Mouse (Mus musculus): ENCODE results near the gene Il6st. TPM values are rescaled to one million over a fixed set of nuclear protein-coding genes. Genes with fewer than 3 reads are reported as not detected.
A peak's percentile ranks its signal among the peaks of the same experiment; 100 is the strongest.
"Not testable (repeated sequence)": the region's sequence is repeated elsewhere in the genome, so short reads cannot be mapped to it uniquely, and the experiment has no call there.

Il6st gene
- 24.8 and 26.2 TPM in 2 replicates for polyA plus RNA-seq (2015; fragmentation: Nextera tagmentation; extraction: Ambion mirVana)

DNA sequence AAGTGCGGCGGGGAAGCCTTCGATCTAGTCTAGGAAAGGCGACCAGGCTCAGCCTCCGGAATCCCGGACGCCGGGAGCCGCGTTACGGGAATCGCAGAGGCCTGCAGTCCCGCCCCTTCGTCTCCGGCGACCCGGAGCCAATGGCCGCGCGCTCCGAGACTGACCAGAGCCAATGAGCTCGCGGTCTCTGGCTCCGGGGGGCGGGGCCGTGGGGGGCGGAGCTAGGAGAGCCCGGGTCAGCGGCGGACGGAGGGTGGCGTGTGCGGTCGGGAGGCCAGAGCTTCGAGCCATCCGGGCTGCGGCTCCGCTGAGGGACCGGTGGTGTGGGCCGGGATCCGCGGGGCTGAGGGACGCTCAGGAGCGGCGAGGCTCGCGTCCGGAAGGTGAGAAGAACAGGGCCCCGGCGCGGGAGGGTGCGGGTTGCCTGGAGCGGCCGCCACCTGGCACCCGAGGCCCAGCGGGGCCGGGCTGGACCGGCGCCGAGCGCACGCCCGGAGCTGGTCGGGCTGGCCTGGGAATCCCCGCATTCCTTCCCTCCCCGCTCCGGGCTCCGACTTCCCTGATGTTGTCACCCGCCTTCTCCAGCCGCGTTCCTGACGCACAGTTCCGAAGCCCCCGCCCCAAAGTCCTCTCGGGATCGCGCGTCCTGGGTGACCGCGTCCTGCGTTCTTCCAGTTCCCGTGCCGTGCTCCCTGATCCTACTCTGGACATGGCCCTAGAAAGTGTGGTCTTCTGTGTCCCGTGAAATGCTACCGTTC lies at the start of gene Il6st:
Gene Il6st (plus strand): TSS at position 203 of the 758 bp plus-strand sequence.
- Histone ChIP-seq H3K27ac (replicated peaks) (peak within 1 kb of the TSS; percentile 86), H3K4me2 (peak within 1 kb of the TSS; percentile 83), H3K4me1 (replicated peaks) (peaks cover 20% of the 10 kb centered on the region), H3K4me3 (peak within 1 kb of the TSS; percentile 98), H3K9ac (peak within 1 kb of the TSS; percentile 94), H3K36me3 (no peaks in the 10 kb centered on the region), H3K9me3 (no peaks in the 10 kb centered on the region), H3K27me3 (no peaks in the 10 kb centered on the region)
- WGBS, result under 1% methylated on average over 83 of the region's 85 CpGs
- ATAC-seq (ENCODE audit: low FRiP score, low read depth), result peak; percentile 100

GRCm38 (mm10) chr13:112415896-112416295 lies 48.0 kb upstream of the Il6st start:
- no peak overlapping the region for H3K4me2 ChIP-seq
- H3K27me3 ChIP-seq, result no peaks in the 10 kb centered on the region
- no peak overlapping the region for H3K27ac ChIP-seq (replicated peaks)
- 77% methylated on average over 6 of the region's 6 CpGs for WGBS
- no peak for ATAC-seq (ENCODE audit: low FRiP score, low read depth)
- H3K9me3 ChIP-seq, result no peaks in the 10 kb centered on the region
- no peaks in the 10 kb centered on the region for H3K36me3 ChIP-seq
- H3K4me1 ChIP-seq (replicated peaks), result no peaks in the 10 kb centered on the region
- no peak overlapping the region for H3K4me3 ChIP-seq
- no peak overlapping the region for H3K9ac ChIP-seq

DNA sequence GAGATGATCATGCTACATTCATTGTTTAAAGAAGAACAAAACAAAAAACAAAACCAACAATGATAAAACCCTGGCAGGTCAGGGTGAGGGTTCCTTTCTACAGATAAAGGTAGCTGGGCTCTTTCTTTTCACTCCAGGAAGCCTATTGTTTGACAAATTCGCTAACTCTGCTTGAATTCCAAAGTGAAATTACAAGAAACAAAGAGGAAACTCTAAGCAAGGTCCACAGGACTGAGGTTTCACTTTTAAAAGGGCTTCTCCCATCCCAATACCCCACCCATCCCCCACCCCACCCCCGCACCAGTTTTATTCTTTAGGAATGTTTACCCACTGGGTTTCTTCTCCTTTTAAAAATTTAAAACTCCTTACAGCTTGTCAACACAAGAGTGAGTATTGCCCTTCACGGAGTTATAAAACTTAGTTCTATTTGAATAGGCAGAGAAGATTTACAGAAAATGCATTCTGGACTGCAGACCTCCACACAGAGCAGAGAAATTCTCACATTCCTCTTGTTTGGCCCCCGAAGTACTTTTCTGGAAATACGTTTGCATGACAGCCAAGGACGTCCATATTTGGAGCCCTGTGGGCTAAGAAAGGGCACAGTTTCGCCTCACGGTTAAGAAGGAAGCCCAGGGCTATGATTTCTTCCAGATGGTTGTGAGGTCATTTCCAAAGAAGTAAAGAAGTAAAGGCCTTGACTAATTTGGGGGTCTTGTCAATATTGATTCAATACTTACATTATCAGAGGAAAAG lies 47.3 kb upstream of the Il6st start:
- H3K4me1 ChIP-seq (replicated peaks), result no peaks in the 10 kb centered on the region
- no peaks in the 10 kb centered on the region for H3K36me3 ChIP-seq
- H3K4me2 ChIP-seq, result no peak overlapping the region
- H3K27ac ChIP-seq (replicated peaks), result no peak overlapping the region
- no peaks in the 10 kb centered on the region for H3K27me3 ChIP-seq
- no peak overlapping the region for H3K4me3 ChIP-seq
- no peak overlapping the region for H3K9ac ChIP-seq
- WGBS, result 21% methylated on average over 8 of the region's 8 CpGs
- H3K9me3 ChIP-seq, result no peaks in the 10 kb centered on the region
- ATAC-seq (ENCODE audit: low FRiP score, low read depth), result no peak

DNA sequence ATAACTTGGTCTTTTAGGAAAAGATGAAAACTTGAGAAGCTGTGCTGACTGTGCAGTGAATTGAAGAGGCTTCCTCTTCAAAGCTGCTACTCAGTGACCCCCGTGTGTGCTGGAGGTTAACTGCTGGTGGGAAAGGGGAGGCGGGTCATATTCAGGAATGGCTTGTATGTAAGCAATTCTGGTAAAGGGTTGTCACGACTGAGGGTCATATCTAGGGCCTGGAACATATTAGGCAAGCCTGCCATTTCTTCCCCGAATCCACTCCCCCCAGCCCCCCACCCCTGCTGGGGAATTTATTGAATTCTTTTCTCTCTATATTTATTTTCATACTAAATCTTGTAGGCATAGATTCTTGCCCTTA lies 46.7 kb upstream of the Il6st start:
- Histone ChIP-seq H3K27ac (replicated peaks) (no peak overlapping the region), H3K9ac (no peak overlapping the region), H3K9me3 (no peaks in the 10 kb centered on the region), H3K27me3 (no peaks in the 10 kb centered on the region), H3K4me1 (replicated peaks) (no peaks in the 10 kb centered on the region), H3K4me2 (no peak overlapping the region), H3K4me3 (no peak overlapping the region), H3K36me3 (no peaks in the 10 kb centered on the region)
- ATAC-seq (ENCODE audit: low FRiP score, low read depth), result no peak
- 32% methylated on average over 4 of the region's 4 CpGs for WGBS

- H3K36me3 ChIP-seq, result no peaks in the 10 kb centered on the region
- 81% methylated on average over 2 of the region's 2 CpGs for WGBS
- H3K27ac ChIP-seq (replicated peaks), result no peak overlapping the region
- no peaks in the 10 kb centered on the region for H3K27me3 ChIP-seq
- H3K4me1 ChIP-seq (replicated peaks), result no peaks in the 10 kb centered on the region
- no peak overlapping the region for H3K9ac ChIP-seq
- no peak overlapping the region for H3K4me3 ChIP-seq
- ATAC-seq (ENCODE audit: low FRiP score, low read depth), result no peak
- H3K9me3 ChIP-seq, result no peaks in the 10 kb centered on the region
- H3K4me2 ChIP-seq, result no peak overlapping the region
Measured at GRCm38 (mm10) chr13:112417861-112418423, 45.9 kb upstream of the Il6st start.

- no peaks in the 10 kb centered on the region for H3K36me3 ChIP-seq
- no peak overlapping the region for H3K4me2 ChIP-seq
- WGBS, result 95% methylated on average over 4 of the region's 4 CpGs
- H3K27ac ChIP-seq (replicated peaks), result no peak overlapping the region
- H3K4me3 ChIP-seq, result no peak overlapping the region
- no peak for ATAC-seq (ENCODE audit: low FRiP score, low read depth)
- H3K27me3 ChIP-seq, result no peaks in the 10 kb centered on the region
- no peaks in the 10 kb centered on the region for H3K4me1 ChIP-seq (replicated peaks)
- H3K9me3 ChIP-seq, result no peaks in the 10 kb centered on the region
- no peak overlapping the region for H3K9ac ChIP-seq
Measured at GRCm38 (mm10) chr13:112418595-112418994, 45.3 kb upstream of the Il6st start.

GRCm38 (mm10) chr13:112424212-112424611 lies 39.7 kb upstream of the Il6st start:
- WGBS, result 90% methylated on average over 2 of the region's 2 CpGs

GRCm38 (mm10) chr13:112424635-112425034 lies 39.2 kb upstream of the Il6st start:
- Histone ChIP-seq H3K9me3 (no peaks in the 10 kb centered on the region), H3K27ac (replicated peaks) (no peak overlapping the region), H3K4me1 (replicated peaks) (no peaks in the 10 kb centered on the region), H3K27me3 (no peaks in the 10 kb centered on the region), H3K9ac (no peak overlapping the region), H3K4me3 (no peak overlapping the region), H3K36me3 (no peaks in the 10 kb centered on the region), H3K4me2 (no peak overlapping the region)
- no peak for ATAC-seq (ENCODE audit: low FRiP score, low read depth)
- WGBS, result 91% methylated on average over 7 of the region's 7 CpGs

More at GRCm38 (mm10) chr13:112424212-112424611, 39.7 kb upstream of the Il6st start:
- Histone ChIP-seq H3K4me2 (no peak overlapping the region), H3K9me3 (no peaks in the 10 kb centered on the region), H3K27me3 (no peaks in the 10 kb centered on the region), H3K9ac (no peak overlapping the region), H3K36me3 (no peaks in the 10 kb centered on the region), H3K4me1 (replicated peaks) (no peaks in the 10 kb centered on the region), H3K4me3 (no peak overlapping the region), H3K27ac (replicated peaks) (no peak overlapping the region)
- ATAC-seq (ENCODE audit: low FRiP score, low read depth), result no peak

DNA sequence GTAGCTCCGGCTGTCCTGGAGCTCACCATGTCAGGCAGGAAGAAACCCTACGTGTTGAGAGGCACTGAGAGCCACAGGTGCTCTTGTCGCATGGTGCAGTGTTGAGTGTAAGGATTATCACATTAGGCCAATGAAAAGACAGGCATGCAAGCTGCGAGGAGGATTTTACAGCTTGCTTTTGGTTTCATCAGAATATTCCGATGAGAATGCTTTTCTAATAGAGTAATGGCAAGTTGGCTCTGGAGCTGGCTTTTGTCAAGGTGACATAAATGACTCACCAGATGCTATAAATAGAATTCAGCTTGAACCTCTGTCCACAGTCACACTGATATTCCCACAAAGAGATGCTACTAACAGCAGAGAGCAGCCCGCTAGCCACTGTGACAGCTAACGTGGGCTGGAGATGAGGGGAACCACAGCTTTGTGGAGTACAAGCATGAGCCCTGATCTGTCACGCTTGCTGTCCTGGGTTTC lies 38.7 kb upstream of the Il6st start:
- H3K36me3 ChIP-seq, result no peaks in the 10 kb centered on the region
- H3K27ac ChIP-seq (replicated peaks), result no peak overlapping the region
- no peaks in the 10 kb centered on the region for H3K9me3 ChIP-seq
- H3K27me3 ChIP-seq, result no peaks in the 10 kb centered on the region
- no peak for ATAC-seq (ENCODE audit: low FRiP score, low read depth)
- no peak overlapping the region for H3K4me3 ChIP-seq
- 68% methylated on average over 8 of the region's 8 CpGs for WGBS
- no peak overlapping the region for H3K9ac ChIP-seq
- no peak overlapping the region for H3K4me2 ChIP-seq
- no peaks in the 10 kb centered on the region for H3K4me1 ChIP-seq (replicated peaks)

DNA sequence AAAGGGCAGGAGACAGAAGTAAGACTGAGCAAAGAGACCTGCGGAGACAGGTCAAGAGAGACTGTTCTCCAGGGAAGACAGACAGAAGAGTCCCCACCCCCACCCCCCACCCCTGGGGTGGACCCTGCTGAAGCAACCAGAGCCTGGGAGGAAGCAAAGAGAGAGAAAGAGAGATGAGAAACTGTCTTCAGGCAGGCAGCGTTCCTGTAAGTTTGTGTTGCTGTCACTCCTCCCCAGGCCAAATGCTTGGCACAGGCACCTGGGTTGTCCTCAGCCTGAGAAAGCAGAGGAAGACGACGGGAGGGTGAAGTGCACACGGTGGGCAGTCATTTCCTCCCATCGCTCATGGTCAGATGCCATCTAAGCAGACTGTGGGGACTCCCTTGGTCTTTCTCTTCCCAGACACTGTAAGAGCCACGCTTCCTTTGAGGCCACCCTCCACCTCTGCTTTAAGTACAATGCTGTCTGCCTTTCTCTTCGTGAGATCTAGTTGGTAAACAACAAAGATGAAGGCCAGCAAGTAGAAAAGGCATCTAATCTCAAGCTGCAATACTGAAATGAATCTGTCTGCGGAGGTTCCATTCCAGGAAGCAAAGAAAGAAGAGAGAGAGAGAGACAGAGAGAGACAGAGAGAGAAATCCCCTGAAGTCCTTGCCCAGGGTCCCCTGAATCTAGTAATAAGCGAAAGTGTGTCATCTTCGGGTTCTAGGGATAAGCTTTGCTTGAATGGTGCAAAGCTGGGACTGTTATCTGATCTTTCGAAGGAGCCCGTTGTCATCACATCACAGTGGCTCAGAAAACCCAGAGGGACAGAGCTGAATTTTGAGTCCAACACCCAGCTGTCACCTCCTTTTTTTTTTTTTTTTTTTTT lies 37.4 kb upstream of the Il6st start:
- H3K4me3 ChIP-seq, result no peak overlapping the region
- H3K27ac ChIP-seq (replicated peaks), result no peak overlapping the region
- H3K4me1 ChIP-seq (replicated peaks), result no peaks in the 10 kb centered on the region
- WGBS, result 66% methylated on average over 13 of the region's 13 CpGs
- no peak overlapping the region for H3K9ac ChIP-seq
- H3K36me3 ChIP-seq, result no peaks in the 10 kb centered on the region
- no peak overlapping the region for H3K4me2 ChIP-seq
- no peak for ATAC-seq (ENCODE audit: low FRiP score, low read depth)
- no peaks in the 10 kb centered on the region for H3K27me3 ChIP-seq
- no peaks in the 10 kb centered on the region for H3K9me3 ChIP-seq

- not testable (repeated sequence) for H3K27me3 ChIP-seq; ATAC-seq (ENCODE audit: low FRiP score, low read depth); H3K4me3 ChIP-seq; H3K36me3 ChIP-seq; H3K9ac ChIP-seq; H3K4me2 ChIP-seq; H3K27ac ChIP-seq (replicated peaks); H3K4me1 ChIP-seq (replicated peaks); H3K9me3 ChIP-seq
- WGBS, result 96% methylated on average over 4 of the region's 4 CpGs
Measured at GRCm38 (mm10) chr13:112427136-112427470, 36.8 kb upstream of the Il6st start.
